Mouse (Mus musculus): Measurements from ENCODE around the gene Pfkl. TPM values are rescaled to one million over a fixed set of nuclear protein-coding genes. Genes with fewer than 3 reads are reported as not detected.

The Pfkl gene
- polyA plus RNA-seq, 1 experiment from 2014 or later, result 90.8 TPM

DNA sequence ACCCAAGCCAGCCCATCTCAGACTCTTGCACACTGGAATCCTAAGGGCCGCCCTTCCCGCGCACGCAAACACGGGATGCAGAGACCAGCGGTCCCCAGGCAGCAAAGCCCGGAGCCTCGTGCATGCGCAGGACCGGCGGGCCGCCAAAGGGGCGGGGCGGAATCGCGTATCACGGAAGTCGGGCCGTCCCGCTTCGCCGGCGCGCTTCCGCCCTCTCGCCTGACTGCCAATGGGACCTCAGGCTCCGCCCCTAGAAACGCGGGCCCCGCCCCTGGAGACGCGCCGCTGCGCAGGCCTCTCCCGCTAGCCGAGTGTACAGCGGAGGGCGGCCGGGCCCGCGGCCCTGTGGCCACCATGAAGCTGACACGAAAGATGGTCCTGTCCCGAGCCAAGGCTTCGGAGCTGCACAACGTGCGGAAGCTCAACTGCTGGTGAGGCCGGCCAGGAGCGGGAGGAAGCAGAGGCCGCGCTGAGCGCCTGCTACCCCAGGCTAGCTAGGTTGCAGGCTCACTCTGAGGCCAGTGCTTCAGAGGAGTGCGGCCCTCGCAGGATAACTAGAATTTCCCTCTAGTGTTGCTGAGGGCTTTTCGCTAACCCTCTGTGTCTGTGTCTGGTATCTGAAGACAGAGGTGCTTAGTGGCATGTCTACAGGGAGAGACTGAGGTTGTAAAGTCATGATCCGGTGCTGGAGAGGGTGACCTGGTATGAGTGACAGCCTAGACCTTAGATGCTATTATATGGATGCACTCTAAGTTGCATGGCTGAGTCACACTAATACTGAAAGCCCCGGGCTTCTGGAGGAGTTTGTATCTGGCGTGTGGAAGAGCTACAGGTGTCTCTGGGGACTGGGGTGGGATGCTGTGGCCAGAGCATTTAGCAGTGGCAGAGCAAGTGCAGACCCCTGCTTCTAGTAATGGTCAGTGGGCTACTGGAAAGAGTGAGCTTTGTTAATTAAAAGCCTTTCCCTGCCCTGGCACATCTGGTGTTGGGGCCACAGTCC, 31.2 kb downstream of the Pfkl start, which contains the start of gene 1810043G02Rik:
1810043G02Rik (plus strand) TSS at position 174 of the 1,000 bp plus-strand sequence.
- Histone ChIP-seq H3K36me3 (peaks cover 23% of the 10 kb centered on the region; the same call in 1 of the 2 replicates), H3K27me3 (no peaks in the 10 kb centered on the region), H3K9ac (peak within 1 kb of the TSS; percentile 84), H3K4me2 (peak within 1 kb of the TSS; percentile 78), H3K9me3 (no peaks in the 10 kb centered on the region), H3K27ac (replicated peaks) (peak within 1 kb of the TSS; percentile 86), H3K4me1 (replicated peaks) (peaks cover 13% of the 10 kb centered on the region), H3K4me3 (peak within 1 kb of the TSS; percentile 70)
- 1% methylated on average over 54 of the region's 57 CpGs for WGBS
- ATAC-seq (ENCODE audit: low read depth), result peak; percentile 96

DNA sequence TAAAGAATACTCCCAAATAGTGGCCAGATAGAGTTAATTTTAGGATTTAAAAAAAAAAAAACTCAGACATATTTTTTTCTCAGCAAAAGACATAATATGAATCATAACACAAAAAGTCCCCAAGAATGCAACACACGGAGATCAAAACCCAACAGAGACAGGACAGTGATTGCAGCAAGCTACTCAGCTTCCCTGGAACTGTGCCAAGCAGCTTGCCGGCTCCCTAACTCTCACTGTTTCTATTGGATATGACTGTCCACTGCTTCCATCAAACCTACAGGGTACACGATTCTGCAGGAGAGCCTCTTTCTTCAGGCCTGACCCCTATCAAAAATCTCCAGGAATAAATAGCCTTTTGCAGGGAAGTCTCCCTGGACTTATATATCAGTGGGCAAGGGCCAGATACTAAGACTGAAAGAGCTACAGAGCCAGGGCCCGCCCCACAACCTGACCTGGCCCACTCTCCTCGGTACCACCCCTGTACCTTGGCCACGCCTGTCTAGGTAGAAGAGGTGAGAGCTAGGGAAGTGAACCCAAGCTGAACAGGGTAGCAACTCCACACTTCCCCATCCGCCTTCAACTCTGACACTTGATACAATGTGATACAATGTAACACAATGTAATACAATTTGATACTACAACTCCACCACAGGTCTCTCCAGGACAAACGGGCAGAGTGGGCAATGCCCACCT, 33.3 kb downstream of the Pfkl start:
- no peak for ATAC-seq (ENCODE audit: low read depth)
- Histone ChIP-seq H3K4me2 (no peak overlapping the region), H3K36me3 (peaks cover 12% of the 10 kb centered on the region; the same call in 1 of the 2 replicates), H3K4me3 (no peak overlapping the region), H3K9ac (no peak overlapping the region), H3K27ac (replicated peaks) (no peak overlapping the region), H3K9me3 (no peaks in the 10 kb centered on the region), H3K4me1 (replicated peaks) (peaks cover 13% of the 10 kb centered on the region), H3K27me3 (no peaks in the 10 kb centered on the region)
- WGBS, result 71% methylated on average over 8 of the region's 8 CpGs

GRCm38 (mm10) chr10:77975653-77976052, 34.2 kb downstream of the Pfkl start:
- H3K9me3 ChIP-seq, result no peaks in the 10 kb centered on the region
- ATAC-seq (ENCODE audit: low read depth), result no peak
- H3K4me2 ChIP-seq, result no peak overlapping the region
- 46% methylated on average over 4 of the region's 4 CpGs for WGBS
- no peak overlapping the region for H3K27ac ChIP-seq (replicated peaks)
- peaks cover 18% of the 10 kb centered on the region for H3K4me1 ChIP-seq (replicated peaks)
- H3K36me3 ChIP-seq, result peaks cover 5% of the 10 kb centered on the region; the same call in 1 of the 2 replicates
- peak overlapping the region; percentile 3; the same call in 1 of the 2 replicates for H3K9ac ChIP-seq
- no peak overlapping the region for H3K4me3 ChIP-seq
- H3K27me3 ChIP-seq, result peaks cover under 1% of the 10 kb centered on the region; the same call in 1 of the 2 replicates

DNA sequence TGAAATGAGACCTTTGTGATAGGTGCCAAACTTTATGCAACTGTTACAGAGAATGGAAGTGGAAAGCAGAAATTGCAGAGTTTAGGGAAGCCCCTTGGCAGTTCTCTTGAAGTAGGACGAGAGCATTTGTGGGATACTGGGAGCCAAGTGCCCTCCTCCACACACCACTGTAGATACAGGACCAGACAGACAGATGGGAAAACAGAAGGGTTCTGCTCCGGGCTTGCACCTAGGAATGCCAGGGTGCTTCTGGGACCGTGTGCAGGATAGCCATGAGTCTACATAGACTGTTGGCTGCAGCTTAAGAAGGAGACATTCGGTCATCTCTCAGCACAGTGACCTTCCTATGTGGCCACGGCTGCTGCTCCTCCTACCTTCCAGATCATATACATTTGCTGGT, 35.1 kb downstream of the Pfkl start:
- Histone ChIP-seq H3K27ac (replicated peaks) (no peak overlapping the region), H3K4me1 (replicated peaks) (peaks cover 21% of the 10 kb centered on the region), H3K27me3 (peaks cover 8% of the 10 kb centered on the region), H3K4me3 (no peak overlapping the region), H3K36me3 (no peaks in the 10 kb centered on the region), H3K4me2 (no peak overlapping the region), H3K9ac (peak overlapping the region; percentile 3; the same call in 1 of the 2 replicates), H3K9me3 (no peaks in the 10 kb centered on the region)
- 67% methylated on average over 5 of the region's 5 CpGs for WGBS
- no peak for ATAC-seq (ENCODE audit: low read depth)

GRCm38 (mm10) chr10:77974323-77974722, 35.6 kb downstream of the Pfkl start:
- no peaks in the 10 kb centered on the region for H3K36me3 ChIP-seq
- H3K4me1 ChIP-seq (replicated peaks), result peaks cover 23% of the 10 kb centered on the region
- H3K9me3 ChIP-seq, result no peaks in the 10 kb centered on the region
- H3K27ac ChIP-seq (replicated peaks), result no peak overlapping the region
- no peak overlapping the region for H3K4me2 ChIP-seq
- no peak overlapping the region for H3K4me3 ChIP-seq
- ATAC-seq (ENCODE audit: low read depth), result no peak
- WGBS, result 80% methylated on average over 5 of the region's 5 CpGs
- H3K27me3 ChIP-seq, result peaks cover 13% of the 10 kb centered on the region
- H3K9ac ChIP-seq, result no peak overlapping the region

GRCm38 (mm10) chr10:77971709-77972553, 38.0 kb downstream of the Pfkl start:
- no peaks in the 10 kb centered on the region for H3K9me3 ChIP-seq
- no peak overlapping the region for H3K4me3 ChIP-seq
- H3K9ac ChIP-seq, result no peak overlapping the region
- H3K4me1 ChIP-seq (replicated peaks), result peaks cover 19% of the 10 kb centered on the region
- H3K27ac ChIP-seq (replicated peaks), result peak overlapping the region; percentile 59
- H3K27me3 ChIP-seq, result peaks cover 33% of the 10 kb centered on the region
- no peak overlapping the region for H3K4me2 ChIP-seq
- no peaks in the 10 kb centered on the region for H3K36me3 ChIP-seq
- 54% methylated on average over 17 of the region's 17 CpGs for WGBS
- ATAC-seq (ENCODE audit: low read depth), result no peak

GRCm38 (mm10) chr10:77971191-77971590, 38.7 kb downstream of the Pfkl start:
- peaks cover 33% of the 10 kb centered on the region for H3K27me3 ChIP-seq
- no peaks in the 10 kb centered on the region for H3K36me3 ChIP-seq
- peak overlapping the region; percentile 59 for H3K27ac ChIP-seq (replicated peaks)
- H3K4me2 ChIP-seq, result no peak overlapping the region
- no peak overlapping the region for H3K4me3 ChIP-seq
- no peak for ATAC-seq (ENCODE audit: low read depth)
- H3K4me1 ChIP-seq (replicated peaks), result peaks cover 19% of the 10 kb centered on the region
- no peaks in the 10 kb centered on the region for H3K9me3 ChIP-seq
- no peak overlapping the region for H3K9ac ChIP-seq
- 77% methylated on average over 10 of the region's 10 CpGs for WGBS

DNA sequence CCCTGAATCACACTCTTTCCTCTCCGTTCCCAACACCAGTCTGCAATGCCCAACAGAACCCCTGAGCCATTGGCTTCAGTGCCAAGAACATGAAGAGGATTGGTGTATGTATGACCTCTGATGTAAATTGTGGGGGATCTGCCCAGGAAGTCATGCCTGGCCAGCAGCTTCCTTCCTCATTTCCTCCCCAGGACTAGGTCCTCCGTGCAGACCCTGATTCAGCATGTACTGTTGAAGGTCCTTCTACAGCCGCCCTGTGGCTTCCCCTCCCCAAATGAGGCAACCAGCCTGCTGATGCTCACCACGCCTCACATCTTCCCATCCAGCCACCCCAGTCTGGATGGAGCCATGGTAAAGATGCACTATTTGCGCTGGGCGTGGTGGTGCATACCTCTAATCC, 39.4 kb downstream of the Pfkl start, which contains the start of gene Trpm2:
Trpm2 (minus strand) TSS at position 83 of the 400 bp plus-strand sequence.
- H3K27me3 ChIP-seq, result peaks cover 33% of the 10 kb centered on the region
- 86% methylated on average over 6 of the region's 6 CpGs for WGBS
- H3K36me3 ChIP-seq, result no peaks in the 10 kb centered on the region
- no peak for ATAC-seq (ENCODE audit: low read depth)
- peaks cover 19% of the 10 kb centered on the region for H3K4me1 ChIP-seq (replicated peaks)
- H3K4me2 ChIP-seq, result peak within 1 kb of the TSS; percentile 73
- peak within 1 kb of the TSS; percentile 68 for H3K9ac ChIP-seq
- peak within 1 kb of the TSS; percentile 39 for H3K4me3 ChIP-seq
- no peaks in the 10 kb centered on the region for H3K9me3 ChIP-seq
- peak within 1 kb of the TSS; percentile 59 for H3K27ac ChIP-seq (replicated peaks)

- Histone ChIP-seq H3K4me1 (replicated peaks) (peaks cover 19% of the 10 kb centered on the region), H3K27ac (replicated peaks) (no peak overlapping the region), H3K9me3 (no peaks in the 10 kb centered on the region), H3K4me2 (peak overlapping the region; percentile 73), H3K36me3 (no peaks in the 10 kb centered on the region), H3K27me3 (peaks cover 33% of the 10 kb centered on the region), H3K9ac (peak overlapping the region; percentile 68), H3K4me3 (peak overlapping the region; percentile 39)
- WGBS, result 17% methylated on average over 8 of the region's 8 CpGs
- ATAC-seq (ENCODE audit: low read depth), result peak; percentile 27; the same call in 1 of the 2 replicates
Observed at GRCm38 (mm10) chr10:77969973-77970325, 39.9 kb downstream of the Pfkl start.

- 5% methylated on average over 26 of the region's 26 CpGs for WGBS
- no peak overlapping the region for H3K27ac ChIP-seq (replicated peaks)
- peaks cover 19% of the 10 kb centered on the region for H3K4me1 ChIP-seq (replicated peaks)
- H3K36me3 ChIP-seq, result no peaks in the 10 kb centered on the region
- H3K4me3 ChIP-seq, result peak overlapping the region; percentile 39
- peak overlapping the region; percentile 68 for H3K9ac ChIP-seq
- ATAC-seq (ENCODE audit: low read depth), result peak; percentile 88
- peak overlapping the region; percentile 73 for H3K4me2 ChIP-seq
- H3K27me3 ChIP-seq, result peaks cover 33% of the 10 kb centered on the region
- no peaks in the 10 kb centered on the region for H3K9me3 ChIP-seq
Observed at GRCm38 (mm10) chr10:77969274-77969972, 40.5 kb downstream of the Pfkl start.

GRCm38 (mm10) chr10:77963971-77964370, 45.9 kb downstream of the Pfkl start:
- Histone ChIP-seq H3K27me3 (peaks cover 17% of the 10 kb centered on the region), H3K9me3 (no peaks in the 10 kb centered on the region), H3K4me2 (no peak overlapping the region), H3K4me3 (no peak overlapping the region), H3K9ac (no peak overlapping the region), H3K4me1 (replicated peaks) (peaks cover 3% of the 10 kb centered on the region), H3K27ac (replicated peaks) (no peak overlapping the region), H3K36me3 (no peaks in the 10 kb centered on the region)
- WGBS, result 78% methylated on average over 6 of the region's 6 CpGs
- no peak for ATAC-seq (ENCODE audit: low read depth)
